Mouse (Mus musculus): Measurements from ENCODE around the gene Cntn4. TPM values are rescaled to one million over a fixed set of nuclear protein-coding genes. Genes with fewer than 3 reads are reported as not detected.

Gene Cntn4
- not detected for polyA plus RNA-seq (2014; fragmentation: Illumina TruSeq; extraction: RNeasy Lipid Tissue Mini Kit (QIAGEN cat#74804); ENCODE audit: low read depth, low replicate concordance)

GRCm38 (mm10) chr6:105677149-105678031 is at the start of gene Cntn4:
Gene Cntn4 (plus strand): TSS chr6:105677660.

